Mouse (Mus musculus) embryo, embryonic 11.5 days (tissue): Measurements from ENCODE around the gene Camkv.

ENCODE experiments used
- DNase-seq: peaks from one replicate; pipeline ENCODE4 v3.0.0-alpha.2; 2012; ENCODE audit warnings: low read depth, low spot score

Camkv gene

GRCm38 (mm10) chr9:107923021-107923420 is 12.5 kb upstream of the Camkv start:
- DNase-seq, result no peak

GRCm38 (mm10) chr9:107923956-107924355 is 11.5 kb upstream of the Camkv start:
- no peak for DNase-seq

DNA sequence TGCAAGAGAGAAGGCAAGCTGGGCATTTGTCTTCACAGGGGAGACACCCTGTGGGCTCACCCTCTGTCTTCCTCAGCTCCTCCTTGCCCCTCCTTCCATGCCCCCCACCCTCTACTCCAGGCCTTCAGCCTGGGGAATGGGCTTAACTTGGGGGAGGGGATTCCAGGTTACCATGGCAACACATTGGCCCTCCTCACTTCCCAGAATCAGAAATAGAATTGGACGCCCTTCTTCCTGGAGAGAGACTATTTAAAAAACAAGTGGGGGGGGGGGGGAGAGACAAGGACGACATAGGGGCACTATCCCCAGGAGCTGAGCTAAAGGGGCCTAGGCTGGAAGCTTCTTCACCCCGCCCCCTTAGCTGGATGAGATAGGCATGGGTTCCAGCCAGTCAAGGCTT is 10.2 kb upstream of the Camkv start:
- no peak for DNase-seq

DNA sequence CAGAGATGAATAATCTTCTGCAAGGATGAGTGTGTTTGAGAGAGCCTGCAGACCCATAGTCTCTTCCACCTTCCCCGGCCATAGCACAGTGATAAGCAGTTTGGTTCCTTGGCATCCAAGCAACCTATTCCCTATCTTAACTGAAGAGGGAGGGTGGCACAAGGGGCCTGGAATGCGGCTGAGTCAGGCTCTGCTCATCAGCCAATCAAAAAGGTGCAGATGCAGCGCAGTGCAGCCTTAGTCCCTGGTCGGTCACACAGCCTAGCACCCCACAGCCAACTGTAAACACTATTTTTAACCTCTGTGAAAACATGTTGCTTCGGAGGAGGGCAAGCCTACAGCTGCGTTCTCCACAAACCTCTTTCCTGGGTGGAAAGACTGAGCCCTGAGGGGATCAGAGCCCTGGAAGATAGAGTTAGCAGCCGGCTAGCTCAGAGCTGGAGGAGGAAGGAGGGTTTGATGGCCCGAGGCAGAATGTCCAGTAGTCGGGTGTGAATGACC is 8.5 kb upstream of the Camkv start:
- no peak for DNase-seq

DNA sequence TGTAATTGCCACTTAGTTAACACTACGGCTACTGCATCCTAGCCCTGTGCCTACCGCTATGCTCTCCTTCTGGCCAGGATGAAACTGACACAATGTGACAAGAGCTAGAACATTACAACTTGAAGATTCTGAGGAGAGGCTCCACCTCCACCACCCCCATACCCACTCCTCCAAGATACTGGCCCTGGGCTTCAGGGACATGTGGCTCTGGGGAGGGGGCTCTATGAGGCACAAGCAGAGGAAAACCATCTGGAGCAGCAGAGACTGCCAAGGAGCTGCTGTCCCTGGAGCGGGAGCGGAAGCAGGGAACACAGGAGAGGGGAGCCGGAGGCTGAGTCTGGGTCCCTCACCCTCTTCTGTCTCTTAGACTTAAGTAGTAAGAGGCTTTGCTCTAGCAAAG is 7.7 kb upstream of the Camkv start:
- no peak for DNase-seq

- DNase-seq, result no peak
Measured at GRCm38 (mm10) chr9:107928169-107928568, 7.3 kb upstream of the Camkv start, which contains the start of gene Actl11. Actl11 (plus strand) TSS chr9:107928469.

- DNase-seq, result no peak
Measured at GRCm38 (mm10) chr9:107932221-107932620, 3.3 kb upstream of the Camkv start.

DNA sequence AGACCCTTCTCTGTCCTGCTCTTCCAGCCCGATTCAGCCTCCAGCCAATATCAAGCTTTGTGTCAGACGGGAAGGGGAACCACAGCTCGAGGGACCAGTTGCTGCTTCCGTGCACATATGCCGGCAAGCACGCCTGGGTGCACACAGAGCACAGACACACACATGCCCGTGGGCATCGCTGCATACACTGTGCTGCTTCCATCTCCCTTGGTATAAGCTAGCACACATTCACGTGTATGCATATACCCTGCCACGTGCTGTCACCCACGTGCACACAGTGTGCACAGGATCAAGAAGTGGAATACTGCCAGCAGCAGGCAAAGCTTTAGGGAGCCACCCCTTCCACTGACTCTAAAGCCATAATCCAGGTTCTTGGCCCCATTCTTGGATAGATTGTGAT is 1.3 kb upstream of the Camkv start:
- DNase-seq, result no peak

DNA sequence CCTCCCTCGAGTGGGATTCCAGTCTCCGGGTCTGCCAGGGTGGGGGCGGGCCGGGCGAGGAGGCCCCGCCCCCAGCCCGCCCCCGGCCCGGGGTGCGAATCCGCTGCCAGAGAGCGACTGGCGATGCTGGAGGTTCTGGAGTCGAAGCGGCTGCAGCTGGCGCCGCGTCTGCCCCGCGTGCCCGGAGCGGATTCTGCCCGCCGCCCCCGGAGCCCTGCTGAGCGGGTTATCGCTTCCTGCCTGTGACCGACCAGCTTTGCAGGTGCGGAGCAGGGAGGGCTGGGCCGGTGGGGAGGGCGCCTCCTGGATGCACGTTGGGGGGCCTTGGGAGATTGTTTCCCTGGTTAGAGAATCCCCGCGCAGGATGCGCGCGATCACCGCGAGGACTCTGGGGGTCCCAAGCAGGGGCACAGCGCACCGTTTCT is 328 bp downstream of the Camkv start:
- DNase-seq, result no peak

DNA sequence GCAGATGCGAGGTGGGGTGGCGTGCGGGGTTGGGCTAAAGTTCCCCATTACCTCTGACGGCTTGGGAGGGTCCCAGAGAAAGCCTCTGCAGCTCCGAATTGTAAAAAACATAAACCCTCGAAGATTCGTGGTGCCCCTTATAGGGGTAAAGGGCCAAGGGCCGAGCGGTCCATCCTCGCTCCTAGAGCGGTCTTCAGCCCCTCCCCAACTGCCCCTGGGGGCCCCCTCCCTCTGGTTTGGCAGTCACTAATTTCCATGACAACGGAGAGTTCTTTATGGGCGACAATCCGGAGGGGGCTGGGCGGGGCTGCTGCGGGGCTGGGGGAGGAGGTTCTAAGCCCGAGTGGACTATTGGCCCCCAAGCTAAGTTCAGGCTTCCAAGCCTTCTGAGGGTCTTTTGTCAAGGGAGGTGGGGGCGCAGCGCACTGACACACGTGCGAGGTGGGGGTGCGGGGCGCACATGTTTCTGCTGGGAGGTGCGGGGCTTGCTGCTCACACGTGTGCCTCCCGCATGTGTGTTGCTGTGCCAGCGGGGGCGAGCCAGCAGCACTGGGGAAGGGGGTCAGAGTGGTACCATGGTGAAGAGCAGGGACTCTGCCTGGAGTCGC is 845 bp downstream of the Camkv start:
- DNase-seq, result no peak

GRCm38 (mm10) chr9:107936831-107937230 is 1.4 kb downstream of the Camkv start:
- no peak for DNase-seq

DNA sequence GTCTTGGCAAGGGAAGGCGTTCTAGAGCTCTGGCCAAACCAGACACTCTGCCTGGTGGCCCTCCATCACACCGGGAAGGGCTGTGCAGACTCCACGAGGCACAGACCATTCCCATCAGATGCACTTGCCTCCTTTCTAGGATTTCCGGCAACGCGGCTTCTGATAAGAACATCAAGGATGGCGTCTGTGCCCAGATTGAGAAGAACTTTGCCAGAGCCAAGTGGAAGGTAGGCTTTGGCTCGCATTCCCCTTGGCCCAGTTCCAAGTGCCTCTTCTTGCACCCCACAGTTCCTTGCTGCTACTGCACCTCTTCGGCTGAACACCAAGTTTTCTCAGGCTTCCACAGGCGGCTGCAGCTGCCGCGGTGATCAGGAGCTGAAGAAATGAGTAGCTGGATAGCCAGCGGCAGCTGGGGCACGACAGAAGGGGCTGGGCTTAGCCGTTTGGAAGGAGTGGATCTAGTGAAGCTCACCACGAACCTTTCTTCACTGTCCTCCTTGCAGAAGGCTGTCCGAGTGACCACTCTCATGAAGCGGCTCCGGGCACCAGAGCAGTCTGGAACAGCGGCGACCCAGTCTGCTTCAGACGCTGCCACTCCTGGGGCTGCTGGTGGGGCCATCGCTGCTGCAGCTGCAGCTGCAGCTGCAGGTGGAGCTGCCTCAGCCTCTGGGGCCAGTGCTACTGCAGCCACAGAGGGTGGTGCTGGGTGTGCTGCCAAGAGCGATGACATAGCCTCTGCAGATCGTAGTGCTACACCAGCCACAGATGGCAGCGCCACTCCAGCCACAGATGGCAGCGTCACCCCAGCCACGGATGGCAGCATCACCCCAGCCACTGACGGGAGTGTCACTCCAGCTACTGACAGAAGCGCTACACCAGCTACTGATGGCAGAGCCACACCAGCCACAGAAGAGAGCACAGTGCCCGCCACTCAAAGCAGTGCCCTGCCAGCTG is 12.0 kb downstream of the Camkv start:
- no peak for DNase-seq

DNA sequence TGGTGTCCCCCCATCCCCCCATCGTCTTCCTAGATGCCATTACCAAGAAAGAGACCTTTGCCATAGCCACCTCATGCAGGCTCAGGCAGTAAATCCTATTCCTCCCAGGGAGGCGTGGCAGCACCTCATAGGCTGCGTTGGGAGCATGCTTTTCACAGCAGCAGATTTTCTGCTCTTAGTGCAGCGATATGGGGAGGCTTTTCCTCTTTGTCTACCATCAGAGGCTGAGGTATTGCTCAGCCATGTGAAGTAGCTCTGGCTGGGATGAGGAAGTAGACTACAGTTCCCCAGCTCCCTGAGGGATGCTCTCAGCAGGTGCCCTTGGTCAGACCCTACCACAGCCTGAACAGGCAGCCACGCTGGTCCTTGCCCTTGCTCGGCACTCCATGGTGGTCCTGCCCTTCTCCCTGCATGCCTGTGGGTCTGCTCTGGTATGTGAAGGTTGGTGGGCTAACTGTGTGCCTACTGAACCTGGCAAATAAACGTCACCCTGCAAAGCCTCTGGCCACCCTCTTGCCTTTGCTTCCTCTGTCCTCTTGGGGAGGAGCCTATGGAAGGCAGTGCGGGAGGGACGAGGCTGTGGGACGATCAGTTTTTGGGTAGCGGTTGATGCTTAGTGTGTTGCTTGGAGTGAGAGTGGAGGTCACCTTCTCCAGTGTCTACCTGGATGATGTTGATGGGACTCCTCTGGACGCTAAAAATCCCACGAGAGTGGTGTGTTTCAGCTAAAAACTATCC is 13.9 kb downstream of the Camkv start:
- no peak for DNase-seq

GRCm38 (mm10) chr9:107949922-107950235 is 14.4 kb downstream of the Camkv start, which contains the start of gene Traip:
Traip (plus strand) TSS chr9:107950136.
- DNase-seq, result no peak

DNA sequence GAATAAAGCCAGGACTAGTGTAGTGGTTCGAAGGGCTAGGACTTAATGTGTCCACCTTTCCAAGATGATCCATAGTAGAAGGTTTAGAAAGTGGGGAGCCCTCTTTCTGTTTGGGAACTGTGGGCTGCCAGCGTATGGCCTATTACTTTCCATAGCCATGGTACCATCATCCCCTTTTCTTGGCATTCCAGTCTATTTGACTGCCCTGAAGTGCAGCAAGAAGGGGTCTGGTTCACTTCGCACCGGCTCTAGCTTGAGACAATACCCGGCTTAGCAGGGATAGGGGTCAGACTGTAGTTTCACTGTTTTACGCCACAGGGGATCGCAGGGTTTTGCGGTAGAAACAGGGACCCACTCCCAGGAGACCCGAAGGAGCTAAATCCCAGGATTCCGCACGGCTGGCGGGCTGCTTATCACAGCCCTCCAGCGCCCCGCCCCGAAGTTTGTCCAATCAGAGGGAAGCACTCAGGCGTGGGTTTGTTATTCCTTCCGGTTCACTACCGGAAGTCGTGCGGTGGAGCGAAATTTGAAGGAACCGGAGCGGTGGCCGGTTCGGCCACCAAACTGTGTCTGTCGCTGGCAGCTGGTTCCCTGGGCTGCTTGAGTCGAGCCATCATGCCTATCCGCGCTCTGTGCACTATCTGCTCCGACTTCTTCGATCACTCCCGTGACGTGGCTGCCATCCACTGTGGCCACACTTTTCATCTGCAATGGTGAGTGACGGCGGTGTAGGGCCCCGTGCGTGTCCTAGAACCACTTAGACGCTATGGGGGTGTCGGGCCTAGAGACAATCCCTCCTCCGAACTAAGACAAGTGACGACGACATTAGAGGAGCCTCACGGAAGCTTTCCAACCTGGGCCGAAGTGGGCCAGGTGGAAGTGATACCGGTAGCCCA is 15.2 kb downstream of the Camkv start:
- DNase-seq, result peak; percentile 85

- DNase-seq, result no peak
Measured at GRCm38 (mm10) chr9:107955613-107956289, 20.3 kb downstream of the Camkv start.

GRCm38 (mm10) chr9:107957141-107957540 is 21.7 kb downstream of the Camkv start:
- DNase-seq, result no peak

GRCm38 (mm10) chr9:107959896-107960295 is 24.4 kb downstream of the Camkv start:
- DNase-seq, result no peak

- no peak for DNase-seq
Measured at GRCm38 (mm10) chr9:107960928-107961327, 25.5 kb downstream of the Camkv start.

- no peak for DNase-seq
Measured at GRCm38 (mm10) chr9:107961351-107961762, 25.9 kb downstream of the Camkv start.
